Mouse (Mus musculus) liver, embryonic 12.5 days (tissue): ENCODE data around the gene Spata7. TPM values are rescaled to one million over a fixed set of nuclear protein-coding genes. Genes with fewer than 3 reads are reported as not detected.
A peak's percentile ranks its signal among the peaks of the same experiment; 100 is the strongest.

Source experiments
- ATAC-seq: fragments of 200-750 bp; cut with Nextera tagmentation; 2 replicates; pipeline ENCODE4 v1.8.0; 2017; ENCODE audit warnings: moderate number of reproducible peaks, mild to moderate bottlenecking, moderate library complexity
- H3K27ac ChIP-seq: fragments of 300-500 bp; sonication (generic); 2 replicates; pipeline ENCODE4 v1.5.1; 2016; ENCODE audit warnings: mild to moderate bottlenecking
- H3K27me3 ChIP-seq: fragments of 300-500 bp; sonication (generic); replicated peaks from 2 replicates; pipeline ENCODE4 v1.6.1; 2016; ENCODE audit warnings: mild to moderate bottlenecking, moderate library complexity
- H3K36me3 ChIP-seq: fragments of 300-500 bp; sonication (generic); 2 replicates; pipeline ENCODE4 v1.6.1; 2016; ENCODE audit warnings: mild to moderate bottlenecking, moderate library complexity
- H3K4me1 ChIP-seq: fragments of 300-500 bp; sonication (generic); 2 replicates; pipeline ENCODE4 v1.6.1; 2016
- H3K4me2 ChIP-seq: fragments of 300-500 bp; sonication (generic); 2 replicates; pipeline ENCODE4 v1.6.1; 2016; ENCODE audit warnings: mild to moderate bottlenecking, moderate library complexity
- H3K4me3 ChIP-seq: fragments of 300-500 bp; sonication (generic); 2 replicates; pipeline ENCODE4 v1.5.1; 2016; ENCODE audit warnings: mild to moderate bottlenecking, moderate library complexity
- H3K9ac ChIP-seq: fragments of 300-500 bp; sonication (generic); 2 replicates; pipeline ENCODE4 v1.6.1; 2016; ENCODE audit warnings: mild to moderate bottlenecking, moderate library complexity
- H3K9me3 ChIP-seq: fragments of 300-500 bp; sonication (generic); replicated peaks from 2 replicates; pipeline ENCODE4 v1.6.1; 2016; ENCODE audit warnings: mild to moderate bottlenecking, moderate library complexity
- WGBS: fragments of 180-500 bp; shearing (Covaris S2); methylation state at CpG from one replicate; pipeline ENCODE4 v1.1.7; 2016; ENCODE audit not compliant: insufficient replicate concordance; 5-methylcytosine and 5-hydroxymethylcytosine counted together
- polyA plus RNA-seq: library from polyadenylated mRNA; unstranded; fragments of >200 nt; fragmentation: Nextera tagmentation; extraction: Ambion mirVana; gene quantifications from 2 replicates; pipeline ENCODE4 v1.2.1, GENCODE M21; 2016

Spata7 gene
- polyA plus RNA-seq, result 4.2 and 4.3 TPM in 2 replicates

GRCm38 (mm10) chr12:98627392-98628259, at the start of gene Spata7:
TSS of gene Spata7 (plus strand) at chr12:98628157.
- peak within 1 kb of the TSS; percentile 83 for H3K4me2 ChIP-seq
- no peaks in the 10 kb centered on the region for H3K36me3 ChIP-seq
- peak within 1 kb of the TSS; percentile 65 for H3K9ac ChIP-seq
- peak within 1 kb of the TSS; percentile 78 for H3K4me3 ChIP-seq
- ATAC-seq, result peak; percentile 97
- 4% methylated on average over 32 of the region's 32 CpGs for WGBS
- H3K9me3 ChIP-seq, result no peaks in the 10 kb centered on the region
- no peak within 1 kb of the TSS for H3K27ac ChIP-seq
- H3K4me1 ChIP-seq, result peaks cover 7% of the 10 kb centered on the region
- no peaks in the 10 kb centered on the region for H3K27me3 ChIP-seq

GRCm38 (mm10) chr12:98585302-98585701, 42.7 kb upstream of the Spata7 start:
- Histone ChIP-seq H3K9me3 (no peaks in the 10 kb centered on the region), H3K9ac (no peak overlapping the region), H3K4me2 (no peak overlapping the region), H3K4me1 (no peaks in the 10 kb centered on the region), H3K36me3 (no peaks in the 10 kb centered on the region), H3K27me3 (no peaks in the 10 kb centered on the region), H3K27ac (no peak overlapping the region), H3K4me3 (no peak overlapping the region)
- WGBS, result 30% methylated on average over 3 of the region's 3 CpGs
- no peak for ATAC-seq

DNA sequence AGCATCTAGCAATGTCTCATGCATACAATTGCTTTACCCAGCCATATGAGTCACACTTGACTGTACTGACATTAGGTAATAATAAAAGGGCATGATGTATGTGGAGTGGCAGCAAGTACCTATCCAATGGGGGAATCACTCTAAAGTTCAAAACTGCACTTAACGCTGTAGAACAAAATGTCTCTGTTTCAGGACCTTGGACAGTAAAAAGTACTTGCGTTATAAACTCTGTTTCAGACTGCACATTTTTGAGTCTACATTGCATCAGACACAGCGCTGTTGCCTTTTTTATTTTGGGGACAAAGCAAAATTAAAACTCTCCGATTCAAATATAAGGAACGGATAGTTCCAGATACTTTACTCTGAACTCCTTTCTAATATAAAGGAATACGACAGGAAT, 39.4 kb upstream of the Spata7 start:
- H3K4me3 ChIP-seq, result no peak overlapping the region
- no peak overlapping the region for H3K4me2 ChIP-seq
- no peaks in the 10 kb centered on the region for H3K27me3 ChIP-seq
- H3K36me3 ChIP-seq, result no peaks in the 10 kb centered on the region
- no peaks in the 10 kb centered on the region for H3K4me1 ChIP-seq
- ATAC-seq, result no peak
- H3K27ac ChIP-seq, result no peak overlapping the region
- 65% methylated on average over 6 of the region's 6 CpGs for WGBS
- H3K9me3 ChIP-seq, result no peaks in the 10 kb centered on the region
- no peak overlapping the region for H3K9ac ChIP-seq

DNA sequence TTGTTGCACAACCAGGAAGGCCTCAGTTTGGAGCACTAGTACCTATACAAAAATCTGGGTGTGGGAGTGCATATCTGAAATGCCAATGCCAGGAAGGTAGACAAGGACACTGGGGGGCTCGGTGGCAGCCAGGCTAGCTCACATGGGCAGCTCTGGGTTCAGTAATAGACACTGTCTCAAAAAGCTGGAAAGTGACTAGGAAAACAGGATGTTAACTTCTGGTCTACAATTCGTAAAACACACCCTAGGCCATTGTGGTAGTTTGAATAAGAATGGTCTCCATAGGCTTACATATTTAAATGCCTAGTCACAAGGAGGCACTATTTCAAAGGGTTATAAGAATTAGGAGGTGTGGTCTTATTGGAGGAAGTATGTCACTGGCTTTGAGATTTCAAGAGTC, 36.9 kb upstream of the Spata7 start:
- WGBS, result 50% methylated on average over 2 of the region's 2 CpGs
- Histone ChIP-seq H3K27ac (no peak overlapping the region), H3K36me3 (no peaks in the 10 kb centered on the region), H3K4me2 (no peak overlapping the region), H3K9ac (no peak overlapping the region), H3K27me3 (no peaks in the 10 kb centered on the region), H3K4me1 (no peaks in the 10 kb centered on the region), H3K4me3 (no peak overlapping the region), H3K9me3 (no peaks in the 10 kb centered on the region)
- no peak for ATAC-seq

DNA sequence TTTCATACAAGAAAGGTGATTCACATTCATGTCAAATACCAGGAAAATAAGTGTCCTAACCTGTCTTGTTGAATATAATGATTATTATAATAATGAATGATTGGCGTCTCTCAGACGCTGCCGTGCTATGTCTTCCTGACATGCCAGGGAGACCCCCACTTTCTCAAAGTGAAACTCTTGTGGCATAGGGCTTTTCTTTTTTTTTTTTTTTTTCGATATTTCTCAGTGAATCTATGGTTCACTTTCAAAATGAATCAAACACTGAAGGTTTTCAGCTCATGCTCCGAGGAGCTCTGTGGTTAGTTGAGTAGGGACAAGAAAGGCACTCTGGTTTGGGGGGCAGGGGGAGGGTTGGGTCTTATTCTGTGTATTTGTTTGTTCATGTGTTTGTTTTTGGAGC, 27.1 kb upstream of the Spata7 start:
- H3K27ac ChIP-seq, result no peak overlapping the region
- no peaks in the 10 kb centered on the region for H3K9me3 ChIP-seq
- ATAC-seq, result no peak
- WGBS, result 61% methylated on average over 5 of the region's 5 CpGs
- no peak overlapping the region for H3K4me2 ChIP-seq
- H3K27me3 ChIP-seq, result no peaks in the 10 kb centered on the region
- H3K9ac ChIP-seq, result no peak overlapping the region
- H3K36me3 ChIP-seq, result no peaks in the 10 kb centered on the region
- no peak overlapping the region for H3K4me3 ChIP-seq
- no peaks in the 10 kb centered on the region for H3K4me1 ChIP-seq

DNA sequence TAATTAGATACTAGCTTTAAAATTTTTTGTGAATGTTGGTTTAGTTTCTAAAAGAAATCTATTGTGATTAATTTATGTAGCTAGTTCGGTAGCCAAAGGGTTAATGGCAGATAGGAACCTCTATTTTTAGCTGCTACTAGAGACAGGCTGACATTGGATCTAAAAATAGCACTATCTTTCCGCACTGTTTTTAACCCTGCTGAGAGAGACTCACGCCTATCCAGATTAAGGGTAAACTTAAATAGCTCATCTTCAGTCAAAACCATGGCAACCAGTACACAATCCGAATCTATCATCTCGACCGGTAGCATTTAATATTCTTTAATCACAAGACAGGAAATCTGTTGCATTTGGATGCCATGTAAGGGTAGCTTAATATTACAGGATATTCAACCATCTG, 25.8 kb upstream of the Spata7 start:
- Histone ChIP-seq H3K36me3 (no peaks in the 10 kb centered on the region), H3K4me2 (no peak overlapping the region), H3K9ac (no peak overlapping the region), H3K27ac (no peak overlapping the region), H3K9me3 (no peaks in the 10 kb centered on the region), H3K4me1 (no peaks in the 10 kb centered on the region), H3K4me3 (no peak overlapping the region), H3K27me3 (no peaks in the 10 kb centered on the region)
- WGBS, result 6% methylated on average over 6 of the region's 6 CpGs
- ATAC-seq, result no peak

DNA sequence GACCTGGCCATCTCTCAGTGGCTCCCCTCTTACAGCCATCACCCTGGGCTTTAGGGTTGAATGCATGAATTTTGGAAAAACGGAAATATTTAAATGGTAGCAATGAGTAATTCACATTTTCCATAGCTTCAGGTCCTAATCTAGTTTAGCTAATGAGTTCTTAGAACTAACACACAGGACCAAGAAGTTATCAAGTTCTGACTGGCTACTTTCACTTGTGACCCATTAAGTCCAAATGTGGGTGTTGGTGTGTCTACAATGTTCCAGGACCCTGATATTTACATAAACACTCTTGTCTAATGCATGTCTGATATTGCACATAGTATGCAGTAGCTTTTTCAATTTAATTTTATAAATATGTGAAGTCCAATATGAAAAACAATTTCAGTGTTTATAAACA, 22.7 kb upstream of the Spata7 start:
- no peak for ATAC-seq

GRCm38 (mm10) chr12:98606595-98607290, 21.2 kb upstream of the Spata7 start:
- Histone ChIP-seq H3K4me2 (no peak overlapping the region), H3K9ac (no peak overlapping the region), H3K27ac (no peak overlapping the region), H3K4me1 (no peaks in the 10 kb centered on the region), H3K36me3 (no peaks in the 10 kb centered on the region), H3K4me3 (no peak overlapping the region), H3K9me3 (no peaks in the 10 kb centered on the region), H3K27me3 (no peaks in the 10 kb centered on the region)
- WGBS, result 47% methylated on average over 5 of the region's 5 CpGs
- no peak for ATAC-seq

More for the DNA sequence above, 22.7 kb upstream of the Spata7 start:
- no peaks in the 10 kb centered on the region for H3K4me1 ChIP-seq
- no peak overlapping the region for H3K4me2 ChIP-seq
- H3K9ac ChIP-seq, result no peak overlapping the region
- H3K27ac ChIP-seq, result no peak overlapping the region
- H3K9me3 ChIP-seq, result no peaks in the 10 kb centered on the region
- no peaks in the 10 kb centered on the region for H3K36me3 ChIP-seq
- 58% methylated on average over 1 of the region's 1 CpGs for WGBS
- no peak overlapping the region for H3K4me3 ChIP-seq
- no peaks in the 10 kb centered on the region for H3K27me3 ChIP-seq

GRCm38 (mm10) chr12:98610341-98610740, 17.6 kb upstream of the Spata7 start:
- Histone ChIP-seq H3K9me3 (no peaks in the 10 kb centered on the region), H3K4me1 (no peaks in the 10 kb centered on the region), H3K27me3 (no peaks in the 10 kb centered on the region), H3K27ac (no peak overlapping the region), H3K36me3 (no peaks in the 10 kb centered on the region), H3K9ac (no peak overlapping the region), H3K4me3 (no peak overlapping the region), H3K4me2 (no peak overlapping the region)
- 51% methylated on average over 3 of the region's 3 CpGs for WGBS
- no peak for ATAC-seq

DNA sequence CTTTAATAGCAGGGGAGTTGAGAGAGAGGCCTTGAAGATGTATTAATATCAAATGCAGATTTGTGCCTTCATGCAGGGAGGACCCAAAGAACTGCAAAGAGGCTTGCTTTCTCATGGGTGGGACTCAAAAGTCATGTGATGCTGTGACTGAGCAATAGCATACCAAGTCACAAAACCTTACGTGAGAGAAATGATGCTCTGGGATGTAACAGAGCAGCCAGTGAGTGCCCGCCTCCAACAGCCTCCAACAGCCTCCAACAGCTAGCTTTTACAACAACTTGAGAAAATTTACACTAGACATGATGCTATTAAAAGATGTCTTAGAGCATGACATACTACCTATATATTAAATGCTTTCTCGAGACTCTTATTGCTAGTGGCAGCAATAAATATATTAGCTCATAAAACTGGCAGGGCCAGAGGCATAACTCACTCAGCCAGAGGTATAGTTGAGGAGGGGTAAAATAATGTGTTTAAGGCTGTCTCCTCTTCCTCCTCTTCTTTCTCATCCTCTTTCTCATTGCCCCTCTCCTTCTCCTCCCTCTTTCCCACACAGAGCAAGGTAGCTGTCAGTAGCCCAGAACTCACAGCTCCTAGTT, 12.9 kb upstream of the Spata7 start:
- Histone ChIP-seq H3K27me3 (no peaks in the 10 kb centered on the region), H3K4me1 (no peaks in the 10 kb centered on the region), H3K4me3 (no peak overlapping the region), H3K4me2 (no peak overlapping the region), H3K9ac (no peak overlapping the region), H3K36me3 (no peaks in the 10 kb centered on the region), H3K27ac (no peak overlapping the region), H3K9me3 (no peaks in the 10 kb centered on the region)
- 67% methylated on average over 3 of the region's 3 CpGs for WGBS
- no peak for ATAC-seq

DNA sequence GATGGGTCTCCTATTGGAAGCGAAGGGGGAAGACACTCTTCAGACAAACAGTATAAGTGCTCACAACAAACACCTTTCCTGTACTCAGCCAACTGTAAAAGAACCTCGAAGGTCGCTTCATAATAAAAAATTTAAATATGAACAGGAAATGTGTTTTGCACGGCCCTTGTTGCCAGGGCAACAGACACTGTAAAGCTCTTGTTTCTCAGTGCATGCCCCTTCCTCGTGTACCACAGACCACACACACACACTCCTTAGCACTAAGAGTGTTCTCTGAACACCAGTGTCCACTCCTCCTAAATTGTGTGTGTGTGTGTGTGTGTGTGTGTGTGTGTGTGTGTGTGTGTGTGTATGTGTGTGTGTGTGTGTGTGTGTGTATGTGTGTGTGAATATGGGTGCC, 12.2 kb upstream of the Spata7 start:
- no peak overlapping the region for H3K27ac ChIP-seq
- H3K9ac ChIP-seq, result no peak overlapping the region
- H3K4me3 ChIP-seq, result no peak overlapping the region
- H3K36me3 ChIP-seq, result no peaks in the 10 kb centered on the region
- no peak for ATAC-seq
- no peak overlapping the region for H3K4me2 ChIP-seq
- no peaks in the 10 kb centered on the region for H3K4me1 ChIP-seq
- 63% methylated on average over 5 of the region's 5 CpGs for WGBS
- H3K9me3 ChIP-seq, result no peaks in the 10 kb centered on the region
- no peaks in the 10 kb centered on the region for H3K27me3 ChIP-seq

DNA sequence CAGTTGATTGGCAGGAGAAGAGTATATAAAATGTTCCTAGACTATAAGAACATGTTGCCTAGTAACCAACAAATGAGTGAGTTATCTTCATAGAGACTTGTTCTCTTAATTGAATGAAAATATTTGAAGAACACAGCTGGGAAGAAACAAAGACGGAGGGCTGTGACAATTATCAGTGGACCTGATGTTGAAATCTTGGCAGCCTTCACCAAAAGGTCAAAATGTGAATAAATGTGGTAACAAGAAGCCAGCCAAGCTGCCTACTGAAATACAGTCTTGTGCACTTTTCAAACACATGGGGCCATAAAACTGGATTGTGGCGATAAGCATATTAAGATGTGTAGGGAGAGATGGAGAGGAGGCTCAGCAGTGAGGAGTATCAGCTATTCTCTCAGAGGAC, 8.5 kb upstream of the Spata7 start:
- 75% methylated on average over 2 of the region's 2 CpGs for WGBS
- Histone ChIP-seq H3K4me2 (no peak overlapping the region), H3K27me3 (no peaks in the 10 kb centered on the region), H3K9ac (no peak overlapping the region), H3K4me3 (no peak overlapping the region), H3K9me3 (no peaks in the 10 kb centered on the region), H3K4me1 (no peaks in the 10 kb centered on the region), H3K27ac (no peak overlapping the region), H3K36me3 (no peaks in the 10 kb centered on the region)
- ATAC-seq, result no peak
